Mouse (Mus musculus) liver (tissue): ENCODE measurements at regions not wholly inside any gene's neighbourhood (a gene's known extent, or its start where the extent isn't known, plus 50 kb on each side); places are given as distances from the start of the nearest gene placed in this dataset.
"Not testable (repeated sequence)": the region's sequence is repeated elsewhere in the genome, so short reads cannot be mapped to it uniquely, and the experiment has no call there.

ENCODE experiments used
- DNase-seq: peaks from one replicate; pipeline ENCODE4 v3.0.0-alpha.2; 2020; ENCODE audit warnings: mixed read lengths

- DNase-seq, result no peak
Measured at GRCm38 (mm10) chr13:46026018-46026417, 61.2 kb upstream of the Atxn1 start.

GRCm38 (mm10) chr13:46023630-46024041, 58.8 kb upstream of the Atxn1 start:
- no peak for DNase-seq

DNA sequence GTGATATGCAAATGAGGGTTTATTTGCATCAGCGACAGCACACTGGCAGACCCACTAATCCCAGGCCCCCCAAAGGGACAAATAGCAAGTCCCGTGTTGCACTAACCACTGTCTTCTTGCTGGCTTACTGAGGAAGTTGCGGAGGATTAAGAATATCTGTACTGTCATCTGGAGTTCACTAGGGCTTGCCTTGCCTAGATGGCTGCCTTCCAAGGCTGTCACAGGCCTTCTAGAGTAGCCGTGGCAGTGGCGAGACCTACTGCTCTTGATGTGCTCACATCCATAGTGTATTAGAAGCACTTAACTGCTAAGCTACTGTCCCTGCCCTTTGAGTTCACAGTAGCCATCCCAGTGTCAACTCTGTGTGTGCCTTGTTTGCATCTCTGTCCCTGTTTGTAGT, 58.4 kb upstream of the Atxn1 start:
- DNase-seq, result no peak

DNA sequence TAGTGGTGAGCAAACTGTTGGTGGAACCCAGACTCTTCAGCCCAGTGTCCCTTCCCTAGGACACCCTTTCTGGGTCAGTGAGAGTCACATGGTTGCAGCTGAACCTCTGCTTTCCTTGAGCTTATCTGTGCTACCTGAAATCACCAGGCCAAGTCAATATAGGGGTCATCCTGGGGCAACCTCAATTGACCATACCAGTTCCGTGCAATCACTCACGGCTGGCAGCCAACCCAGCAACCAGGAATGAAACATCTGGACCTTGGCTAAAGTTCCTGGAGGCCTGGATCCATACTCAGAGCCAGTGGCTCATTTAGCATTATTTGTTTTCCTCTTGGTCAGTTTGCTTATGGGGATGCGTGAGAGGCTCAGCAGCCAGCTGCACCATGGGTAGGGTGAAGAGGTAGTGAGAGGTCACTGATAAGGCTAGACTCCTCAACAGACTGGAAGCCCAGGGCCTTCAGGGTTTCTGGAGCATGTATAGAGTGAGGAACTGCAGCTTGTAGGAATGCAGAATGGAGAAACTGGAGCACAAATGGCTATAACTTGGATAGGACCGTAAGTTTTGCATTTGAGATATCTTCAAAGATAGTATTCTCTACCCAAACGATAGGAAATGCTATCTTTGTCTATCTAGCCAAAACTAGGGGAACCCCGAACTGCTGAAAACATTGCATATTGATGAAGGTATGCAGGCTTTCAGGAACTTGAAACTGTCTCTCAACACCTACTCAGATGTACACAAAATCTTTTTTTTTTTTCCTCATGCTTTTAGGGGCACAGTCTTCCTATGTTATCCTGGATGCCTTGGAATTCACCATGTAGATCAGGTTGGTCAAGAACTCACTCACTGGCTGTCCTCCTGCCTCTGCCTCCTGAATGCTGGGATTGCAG, 56.4 kb upstream of the Atxn1 start:
- DNase-seq, result no peak

DNA sequence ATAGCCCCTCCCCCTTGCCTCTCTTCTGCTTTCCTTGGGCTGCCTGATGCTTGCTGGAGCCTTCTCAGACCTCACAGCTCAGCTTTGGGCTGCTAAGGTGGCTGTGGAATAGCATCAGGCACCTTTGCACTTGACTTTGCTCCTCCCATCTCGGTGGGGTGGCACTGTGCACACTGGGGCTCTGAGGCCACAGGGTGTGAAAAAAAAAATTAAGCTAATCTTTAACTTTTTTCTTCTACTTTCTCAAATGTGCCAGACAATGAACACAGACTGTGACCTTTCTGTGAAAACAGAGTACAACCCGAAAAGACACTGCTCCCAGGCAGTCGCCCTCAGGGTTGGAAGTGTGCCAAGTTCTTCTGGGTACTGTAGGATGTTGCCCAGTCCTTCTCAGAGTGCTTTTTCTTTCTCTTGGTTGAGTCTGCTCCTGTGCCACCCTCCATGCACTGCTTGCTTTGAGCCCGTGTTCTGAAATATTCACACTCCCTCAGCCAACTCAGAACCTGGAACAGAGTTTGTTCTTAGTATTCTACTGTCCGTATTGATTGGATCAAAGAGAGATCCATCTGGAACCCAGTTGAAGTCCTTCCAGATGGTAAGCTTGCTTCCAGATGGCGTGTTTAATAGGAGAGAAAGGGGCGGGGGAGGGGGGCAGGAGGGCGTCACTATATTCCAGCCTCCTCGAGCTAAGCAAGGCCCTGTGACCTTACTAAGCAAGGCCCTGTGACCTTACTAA, 54.8 kb upstream of the Atxn1 start:
- no peak for DNase-seq

- no peak for DNase-seq
Measured at GRCm38 (mm10) chr13:46018903-46019430, 54.2 kb upstream of the Atxn1 start.

- no peak for DNase-seq
Measured at GRCm38 (mm10) chr13:46017742-46018141, 52.9 kb upstream of the Atxn1 start.

DNA sequence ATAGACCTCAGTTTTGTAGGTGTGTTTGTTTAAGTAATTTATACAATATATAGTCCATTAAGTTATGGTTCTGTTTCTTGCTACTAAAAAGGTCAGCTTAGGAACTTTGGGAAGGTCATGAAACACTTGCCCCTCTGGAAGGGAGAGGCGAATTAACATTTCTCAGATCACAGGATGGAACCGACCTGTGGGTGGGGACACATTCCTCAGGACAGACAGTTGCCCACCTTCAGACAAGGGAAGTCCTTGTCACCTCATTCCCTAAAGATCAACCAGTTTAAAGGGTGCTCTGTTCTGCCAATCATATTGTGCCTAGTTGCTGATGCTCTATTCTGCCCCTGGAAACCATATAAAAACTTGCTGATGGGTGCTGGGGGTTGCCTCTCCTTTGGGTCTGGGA, 52.2 kb upstream of the Atxn1 start:
- DNase-seq, result not testable (repeated sequence)

DNA sequence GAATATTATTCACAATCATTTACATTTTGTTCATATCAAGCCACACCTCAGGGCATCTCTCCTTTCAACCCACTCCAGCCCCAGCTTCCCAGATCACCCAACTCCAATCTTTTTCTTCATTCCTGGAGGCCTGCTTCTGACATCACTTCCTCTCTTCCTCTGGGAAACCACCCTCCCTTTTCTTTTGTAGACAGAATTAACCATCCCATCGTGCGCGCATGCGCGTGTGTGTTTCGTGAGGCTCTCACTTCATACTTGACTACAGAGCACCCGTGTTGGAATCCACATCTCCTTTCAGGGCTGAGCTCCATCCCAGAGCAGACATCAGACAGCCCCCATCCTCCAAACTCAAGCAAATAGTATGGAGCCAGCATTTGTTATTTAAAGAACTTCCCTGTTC, 50.4 kb upstream of the Atxn1 start:
- no peak for DNase-seq

DNA sequence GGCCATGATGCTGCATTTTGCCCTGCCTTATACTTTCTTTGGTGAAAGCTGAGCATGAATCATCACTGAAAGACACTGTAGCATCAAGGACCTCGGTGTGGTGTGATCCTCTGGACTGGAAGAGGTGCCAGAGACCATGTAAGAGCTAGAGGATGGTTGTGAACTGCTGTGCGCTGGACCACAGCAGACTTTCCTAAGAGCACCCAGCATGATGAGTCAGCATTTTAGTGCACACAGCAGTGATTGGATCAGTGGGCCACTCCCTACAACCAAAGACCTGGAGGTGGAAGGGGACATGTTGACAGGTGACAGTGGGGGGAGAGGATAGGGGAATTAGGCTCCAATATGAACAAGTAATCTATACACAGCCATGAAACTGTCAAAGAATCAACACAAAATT, 49.8 kb upstream of the Atxn1 start:
- DNase-seq, result no peak
